Mouse (Mus musculus) hematopoietic stem cell, adult 5-6 weeks (primary cell): ENCODE results near the gene Tbc1d30. TPM values are rescaled to one million over a fixed set of nuclear protein-coding genes. Genes with fewer than 3 reads are reported as not detected.

Experiments used
- ATAC-seq, 2 experiments: fragments of 125-278 bp in 1 of 2; replicated peaks in 1 of 2; 2 replicates each; pipeline ENCODE4 v1.8.0; 2016 to 2017; ENCODE audit warnings: inconsistent platforms in 2 of 2, mild to moderate bottlenecking in 2 of 2, moderate number of reproducible peaks in 2 of 2, low read depth in 1 of 2, moderate TSS enrichment in 1 of 2; ENCODE audit not compliant: low FRiP score in 2 of 2, poor library complexity in 2 of 2, severe bottlenecking in 2 of 2, insufficient read depth in 1 of 2, low TSS enrichment in 1 of 2
- total RNA-seq: library from RNA; stranded (forward); fragments of 172-1452, 232-1000 nt; gene quantifications from 2 replicates; pipeline ENCODE4 v1.2.3, GENCODE M21; 2017

The Tbc1d30 gene
- total RNA-seq, 1 experiment from 2014 or later: 1.7 TPM

DNA sequence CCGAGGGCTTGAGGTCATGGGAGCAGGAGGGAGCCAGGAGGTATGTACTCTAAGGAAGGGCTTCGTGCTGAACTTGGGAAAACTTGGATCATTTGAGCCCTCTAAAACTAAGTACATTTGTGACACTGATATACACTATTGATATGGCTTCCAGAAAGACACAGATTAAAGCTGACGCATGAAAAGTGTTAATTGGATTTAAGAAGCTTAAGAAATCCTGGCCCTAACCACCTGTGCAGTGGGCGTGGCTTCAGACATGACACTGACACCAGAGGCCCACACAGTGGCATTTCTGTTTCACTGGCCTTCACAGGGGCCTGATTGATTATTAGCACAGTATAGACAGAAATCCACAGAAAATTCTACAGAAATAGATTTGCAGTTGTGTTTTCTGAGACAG lies 21.5 kb downstream of the Tbc1d30 start:
- ATAC-seq: no peak

GRCm38 (mm10) chr10:121326167-121326566 lies 24.9 kb downstream of the Tbc1d30 start:
- no peak for ATAC-seq

GRCm38 (mm10) chr10:121323493-121323892 lies 27.6 kb downstream of the Tbc1d30 start:
- no peak for ATAC-seq

DNA sequence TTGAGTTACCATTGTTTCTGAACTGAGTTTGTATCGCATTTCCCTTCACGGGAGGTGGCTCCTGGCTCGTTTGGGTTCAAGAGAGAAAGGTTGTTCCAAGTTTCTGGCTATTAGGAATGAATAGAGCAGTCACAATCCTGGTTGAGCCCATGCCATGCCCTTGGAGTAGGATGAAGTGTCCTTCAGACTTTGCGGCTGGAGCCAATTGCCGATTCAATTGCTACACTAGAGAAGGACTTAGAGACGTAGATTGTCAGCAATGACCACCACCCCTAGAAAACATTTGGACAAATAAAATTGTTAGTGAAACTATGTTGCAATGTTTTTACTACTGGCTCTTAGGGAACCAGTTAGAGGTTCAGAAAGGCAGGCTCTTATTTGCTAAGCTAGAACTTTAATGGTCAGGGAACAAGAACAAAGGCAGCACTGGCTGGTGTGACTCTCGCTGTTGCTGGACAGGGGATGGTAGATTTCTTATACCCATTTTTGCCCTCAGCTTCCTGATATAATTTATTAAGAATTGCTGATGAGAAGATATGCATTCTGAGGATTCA lies 32.6 kb downstream of the Tbc1d30 start:
- ATAC-seq: no peak

DNA sequence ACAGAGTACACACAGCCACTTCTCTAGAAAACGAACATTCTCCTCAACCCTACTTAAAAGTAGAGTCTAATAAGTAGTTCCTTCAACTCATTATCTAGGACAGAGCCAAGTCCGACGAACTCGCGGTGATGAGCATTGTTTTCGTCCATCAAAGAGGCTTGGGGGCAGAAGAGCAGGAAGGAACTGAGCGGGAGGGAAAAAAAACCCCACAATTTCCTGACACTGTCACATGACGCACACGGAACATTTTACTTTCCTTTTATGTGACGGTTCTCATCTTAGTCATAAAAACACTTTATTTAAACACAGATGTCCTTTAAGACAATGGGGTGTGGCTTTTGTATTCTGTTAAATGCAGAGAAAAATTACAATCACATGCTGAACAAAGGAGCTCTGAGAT lies 34.7 kb downstream of the Tbc1d30 start:
- ATAC-seq: no peak

DNA sequence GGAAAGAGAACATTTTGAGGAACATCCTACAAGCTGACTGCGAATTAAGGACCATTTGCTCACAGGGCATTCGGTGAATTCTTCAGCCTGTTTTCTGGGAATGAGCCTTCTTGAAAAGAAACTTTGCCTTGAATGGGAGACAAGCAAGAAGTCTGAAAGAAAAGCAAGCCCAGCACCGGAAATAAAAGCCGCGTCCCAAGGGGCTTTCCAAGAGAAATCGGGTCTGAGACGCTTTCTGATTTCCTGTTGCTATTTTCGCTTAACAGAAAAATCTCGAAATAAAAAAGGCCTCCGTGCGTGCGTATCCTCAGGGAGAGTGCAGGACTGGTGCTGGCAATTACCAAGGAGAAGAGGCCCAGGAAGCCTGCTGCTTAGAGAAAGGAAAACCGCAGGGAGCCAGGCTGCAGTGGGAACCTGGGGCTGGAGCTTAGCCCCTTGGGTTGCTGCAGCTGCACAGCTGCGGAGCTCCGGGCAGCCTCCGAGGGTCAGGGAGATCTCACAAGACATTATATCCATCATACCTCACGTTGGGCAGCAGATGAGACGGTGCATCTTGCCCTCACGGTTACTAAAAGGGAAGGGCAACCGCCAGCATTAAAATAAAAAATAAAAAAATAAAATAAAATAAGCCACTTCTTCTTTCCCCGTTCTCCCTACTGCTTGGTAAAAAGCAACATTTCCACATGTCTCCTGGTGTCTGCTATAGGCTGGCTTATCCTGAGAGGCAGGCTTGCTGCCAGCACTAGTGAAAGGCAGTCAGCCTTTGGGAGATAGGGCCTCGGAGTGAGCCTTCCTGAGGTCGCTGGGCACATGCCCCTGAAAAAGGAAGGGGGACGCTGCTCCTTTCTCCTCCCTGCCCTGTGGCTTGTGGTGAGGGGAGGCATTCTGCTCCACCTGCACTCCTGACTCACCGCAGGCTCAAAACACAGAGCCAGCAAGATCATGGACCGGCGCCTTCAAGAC lies 35.5 kb downstream of the Tbc1d30 start:
- ATAC-seq: peak in 1 of 2 experiments; percentile 22; a peak in 1 of 4 replicates

DNA sequence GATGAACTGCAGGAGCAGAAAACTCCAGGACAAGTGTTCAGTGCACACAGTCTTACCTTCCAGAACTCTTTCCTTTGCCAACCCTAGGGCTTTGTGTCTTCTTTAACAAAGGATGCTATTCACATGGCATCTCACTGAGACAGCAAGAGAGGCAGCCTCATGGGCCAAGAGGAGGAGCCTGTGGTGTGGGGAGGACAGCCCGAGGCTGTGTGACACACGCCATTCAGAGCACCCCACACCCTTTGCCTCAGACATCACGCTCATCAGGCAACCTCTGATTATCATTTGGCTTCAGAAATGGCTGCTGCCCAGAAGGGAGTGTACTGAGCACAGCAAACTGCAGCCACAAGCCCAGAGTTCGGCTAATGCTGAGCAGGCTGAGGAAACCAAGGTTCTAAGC lies 36.9 kb downstream of the Tbc1d30 start:
- ATAC-seq: no peak

- ATAC-seq: no peak
Measured at GRCm38 (mm10) chr10:121313049-121313448, 38.0 kb downstream of the Tbc1d30 start.

DNA sequence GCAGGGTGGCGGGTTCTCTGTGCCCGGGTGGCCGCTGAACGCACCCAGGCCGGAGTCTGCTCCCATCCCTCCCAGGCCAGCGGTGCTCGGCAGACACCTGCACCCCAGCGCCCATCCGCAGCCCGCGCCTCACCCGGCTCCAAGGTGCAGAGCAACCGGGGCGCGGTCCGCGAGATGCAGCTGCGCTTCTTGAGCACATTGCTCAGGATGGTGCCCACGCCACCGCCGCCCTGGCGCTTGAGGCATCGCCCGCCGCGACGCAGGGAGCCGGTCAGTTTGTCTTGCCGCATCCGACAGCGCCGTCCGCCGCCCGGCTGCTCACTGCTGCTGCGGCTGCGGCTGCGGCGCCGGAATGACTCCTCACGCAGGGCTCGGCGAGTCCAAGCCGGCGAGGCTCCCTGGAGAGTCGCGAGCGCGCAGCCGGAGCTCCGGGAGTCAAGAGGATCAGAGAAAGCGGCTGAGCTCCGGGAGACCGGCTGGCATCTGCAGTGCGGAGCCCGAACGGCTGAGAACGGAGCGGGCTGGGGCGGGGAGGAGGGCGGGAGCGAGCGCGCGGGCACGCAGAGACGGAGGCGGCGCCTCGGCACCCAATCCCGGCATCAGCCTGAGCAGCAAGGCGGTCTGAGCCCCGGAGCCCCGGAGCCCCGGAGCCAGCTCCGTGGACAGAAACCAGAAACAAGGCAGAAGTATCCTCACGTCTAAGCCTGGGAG lies 40.4 kb downstream of the Tbc1d30 start:
- ATAC-seq: no peak; a peak in 1 of 4 replicates

GRCm38 (mm10) chr10:121309801-121310510 lies 41.1 kb downstream of the Tbc1d30 start:
- no peak for ATAC-seq

DNA sequence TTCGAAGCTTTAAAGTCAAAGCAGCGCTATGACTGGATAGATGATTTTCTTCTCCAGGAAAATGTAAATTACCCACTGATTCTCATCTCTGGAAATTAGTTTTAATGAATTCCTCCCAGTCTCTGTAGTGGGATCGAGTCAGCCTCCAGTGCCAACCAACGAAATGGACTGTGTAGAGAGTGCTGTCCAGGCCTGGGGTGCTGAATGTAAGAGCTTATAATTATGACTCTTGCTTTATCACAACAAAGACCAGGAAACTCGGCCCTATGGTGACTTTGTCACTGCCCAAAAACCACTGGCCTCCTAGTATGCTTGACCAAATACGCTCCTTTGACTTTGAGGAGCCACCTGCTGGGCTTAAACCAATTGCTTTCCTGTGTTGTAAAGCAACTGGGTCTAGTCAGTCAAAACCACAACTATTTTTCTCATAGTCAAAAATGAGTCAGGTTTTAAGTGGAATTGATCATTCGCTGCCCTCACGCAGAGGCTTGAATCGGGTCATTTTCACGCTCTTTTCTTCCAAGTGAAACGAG lies 41.9 kb downstream of the Tbc1d30 start:
- no peak for ATAC-seq

DNA sequence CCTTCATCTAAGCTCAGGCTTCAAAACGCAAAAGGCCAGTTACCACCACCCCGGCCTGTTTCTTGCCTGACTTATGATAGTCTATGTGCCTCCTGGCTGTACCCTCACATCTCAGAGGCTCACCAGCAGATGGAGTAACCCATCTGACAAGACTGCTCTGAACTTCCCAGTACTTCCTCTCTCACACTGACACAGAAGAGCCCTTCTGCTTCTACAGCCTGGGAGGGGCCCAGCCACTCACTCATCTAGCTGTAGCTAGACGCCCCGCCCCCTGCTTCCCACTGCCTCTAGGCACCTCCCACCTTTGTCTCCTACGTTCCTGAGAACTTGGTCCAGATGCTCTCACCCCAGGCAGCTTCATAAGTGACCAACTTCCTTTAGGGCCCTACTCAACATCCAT lies 45.6 kb downstream of the Tbc1d30 start:
- ATAC-seq: peak; percentile 65 to 76; a peak in 2 of 4 replicates

- no peak for ATAC-seq
Measured at GRCm38 (mm10) chr10:121303559-121303958, 47.5 kb downstream of the Tbc1d30 start.

GRCm38 (mm10) chr10:121301868-121302267 lies 49.2 kb downstream of the Tbc1d30 start:
- ATAC-seq: no peak

- no peak for ATAC-seq
Measured at GRCm38 (mm10) chr10:121300659-121301058, 50.4 kb downstream of the Tbc1d30 start.

- ATAC-seq: peak; percentile 61 to 67; a peak in 2 of 4 replicates
Measured at GRCm38 (mm10) chr10:121297054-121297701, 53.9 kb downstream of the Tbc1d30 start.

DNA sequence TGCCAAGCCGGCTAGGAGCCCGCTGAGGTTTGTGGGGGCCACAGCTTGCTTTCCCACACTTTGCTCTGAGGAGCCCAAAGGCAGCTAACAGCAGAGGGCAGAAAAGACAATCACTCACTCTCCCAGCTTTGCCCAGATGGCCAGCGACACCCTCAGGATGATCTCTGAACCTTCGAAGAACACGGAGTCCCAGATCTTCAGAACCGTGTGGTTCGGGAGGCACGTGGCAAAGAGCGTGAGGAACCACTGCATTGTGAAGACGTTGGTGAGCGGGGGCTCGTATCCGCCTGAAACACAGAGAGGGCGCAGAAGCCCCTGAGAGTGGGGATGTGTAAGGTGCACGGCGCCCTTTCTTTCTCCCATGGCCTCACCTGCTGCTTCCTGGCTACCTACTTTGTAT lies 56.6 kb downstream of the Tbc1d30 start:
- no peak for ATAC-seq
